Mouse (Mus musculus): ENCODE data around the gene Itprid2. TPM values are rescaled to one million over a fixed set of nuclear protein-coding genes. Genes with fewer than 3 reads are reported as not detected.

Gene Itprid2
- polyA plus RNA-seq, 1 experiment = 0.02 TPM

GRCm38 (mm10) chr2:79638924-79639323, 3.8 kb downstream of the Itprid2 start:
- Histone ChIP-seq H3K27me3 (ENCODE audit: control insufficient read depth) (peaks cover 3% of the 10 kb centered on the region), H3K4me3 (replicated peaks) (no peak overlapping the region), H3K36me3 (ENCODE audit: control insufficient read depth) (peaks cover 9% of the 10 kb centered on the region), H3K9me3 (ENCODE audit: control insufficient read depth, low read length) (no peaks in the 10 kb centered on the region), H3K4me1 (ENCODE audit: control insufficient read depth) (peaks cover 21% of the 10 kb centered on the region)
- TF ChIP-seq TAL1 (IDR thresholded peaks at IDR 0.05; ENCODE audit: low read length) = no peak
- no peak for TF ChIP-seq GATA1 (IDR thresholded peaks at IDR 0.05; ENCODE audit: low read length)

- no peak for TF ChIP-seq TAL1 (IDR thresholded peaks at IDR 0.05; ENCODE audit: low read length)
- no peak for TF ChIP-seq GATA1 (IDR thresholded peaks at IDR 0.05; ENCODE audit: low read length)
- Histone ChIP-seq H3K36me3 (ENCODE audit: control insufficient read depth) (peaks cover 18% of the 10 kb centered on the region), H3K27me3 (ENCODE audit: control insufficient read depth) (no peaks in the 10 kb centered on the region), H3K4me3 (replicated peaks) (no peak overlapping the region), H3K4me1 (ENCODE audit: control insufficient read depth) (peaks cover 2% of the 10 kb centered on the region; the same call in 1 of the 2 replicates), H3K9me3 (ENCODE audit: control insufficient read depth, low read length) (no peaks in the 10 kb centered on the region)
Observed at GRCm38 (mm10) chr2:79646237-79646688, 11.1 kb downstream of the Itprid2 start.

- Histone ChIP-seq H3K4me1 (ENCODE audit: control insufficient read depth) (peaks cover 2% of the 10 kb centered on the region; the same call in 1 of the 2 replicates), H3K36me3 (ENCODE audit: control insufficient read depth) (peaks cover 17% of the 10 kb centered on the region), H3K27me3 (ENCODE audit: control insufficient read depth) (no peaks in the 10 kb centered on the region), H3K9me3 (ENCODE audit: control insufficient read depth, low read length) (no peaks in the 10 kb centered on the region), H3K4me3 (replicated peaks) (no peak overlapping the region)
- no peak for TF ChIP-seq GATA1 (IDR thresholded peaks at IDR 0.05; ENCODE audit: low read length)
- no peak for TF ChIP-seq TAL1 (IDR thresholded peaks at IDR 0.05; ENCODE audit: low read length)
Observed at GRCm38 (mm10) chr2:79647094-79647493, 11.9 kb downstream of the Itprid2 start.

- Histone ChIP-seq H3K27me3 (ENCODE audit: control insufficient read depth) (no peaks in the 10 kb centered on the region), H3K4me1 (ENCODE audit: control insufficient read depth) (peaks cover 2% of the 10 kb centered on the region; the same call in 1 of the 2 replicates), H3K36me3 (ENCODE audit: control insufficient read depth) (peaks cover 19% of the 10 kb centered on the region), H3K4me3 (replicated peaks) (no peak overlapping the region), H3K9me3 (ENCODE audit: control insufficient read depth, low read length) (no peaks in the 10 kb centered on the region)
- TF ChIP-seq TAL1 (IDR thresholded peaks at IDR 0.05; ENCODE audit: low read length) (no peak), GATA1 (IDR thresholded peaks at IDR 0.05; ENCODE audit: low read length) (no peak)
Observed at GRCm38 (mm10) chr2:79647728-79648127, 12.6 kb downstream of the Itprid2 start.

GRCm38 (mm10) chr2:79651185-79651584, 16.0 kb downstream of the Itprid2 start:
- TF ChIP-seq GATA1 (IDR thresholded peaks at IDR 0.05; ENCODE audit: low read length) (no peak), TAL1 (IDR thresholded peaks at IDR 0.05; ENCODE audit: low read length) (no peak)
- no peaks in the 10 kb centered on the region for H3K27me3 ChIP-seq (ENCODE audit: control insufficient read depth)
- H3K4me3 ChIP-seq (replicated peaks) = no peak overlapping the region
- peaks cover 2% of the 10 kb centered on the region; the same call in 1 of the 2 replicates for H3K4me1 ChIP-seq (ENCODE audit: control insufficient read depth)
- no peaks in the 10 kb centered on the region for H3K9me3 ChIP-seq (ENCODE audit: control insufficient read depth, low read length)
- H3K36me3 ChIP-seq (ENCODE audit: control insufficient read depth) = peaks cover 10% of the 10 kb centered on the region

GRCm38 (mm10) chr2:79651701-79652100, 16.5 kb downstream of the Itprid2 start:
- Histone ChIP-seq H3K36me3 (ENCODE audit: control insufficient read depth) (peaks cover 10% of the 10 kb centered on the region), H3K27me3 (ENCODE audit: control insufficient read depth) (no peaks in the 10 kb centered on the region), H3K4me1 (ENCODE audit: control insufficient read depth) (peaks cover 2% of the 10 kb centered on the region; the same call in 1 of the 2 replicates), H3K9me3 (ENCODE audit: control insufficient read depth, low read length) (no peaks in the 10 kb centered on the region), H3K4me3 (replicated peaks) (no peak overlapping the region)
- TF ChIP-seq GATA1 (IDR thresholded peaks at IDR 0.05; ENCODE audit: low read length) = no peak
- TF ChIP-seq TAL1 (IDR thresholded peaks at IDR 0.05; ENCODE audit: low read length) = no peak

- Histone ChIP-seq H3K36me3 (ENCODE audit: control insufficient read depth) (peaks cover 14% of the 10 kb centered on the region), H3K4me1 (ENCODE audit: control insufficient read depth) (no peaks in the 10 kb centered on the region), H3K27me3 (ENCODE audit: control insufficient read depth) (no peaks in the 10 kb centered on the region), H3K4me3 (replicated peaks) (no peak overlapping the region), H3K9me3 (ENCODE audit: control insufficient read depth, low read length) (no peaks in the 10 kb centered on the region)
- TF ChIP-seq TAL1 (IDR thresholded peaks at IDR 0.05; ENCODE audit: low read length) (no peak), GATA1 (IDR thresholded peaks at IDR 0.05; ENCODE audit: low read length) (no peak)
Observed at GRCm38 (mm10) chr2:79652502-79652901, 17.4 kb downstream of the Itprid2 start.

GRCm38 (mm10) chr2:79653093-79653808, 18.1 kb downstream of the Itprid2 start:
- H3K4me3 ChIP-seq (replicated peaks) = no peak overlapping the region
- no peaks in the 10 kb centered on the region for H3K27me3 ChIP-seq (ENCODE audit: control insufficient read depth)
- TF ChIP-seq TAL1 (IDR thresholded peaks at IDR 0.05; ENCODE audit: low read length) (no peak), GATA1 (IDR thresholded peaks at IDR 0.05; ENCODE audit: low read length) (no peak)
- no peaks in the 10 kb centered on the region for H3K4me1 ChIP-seq (ENCODE audit: control insufficient read depth)
- no peaks in the 10 kb centered on the region for H3K9me3 ChIP-seq (ENCODE audit: control insufficient read depth, low read length)
- peaks cover 21% of the 10 kb centered on the region for H3K36me3 ChIP-seq (ENCODE audit: control insufficient read depth)

GRCm38 (mm10) chr2:79653809-79654164, 18.6 kb downstream of the Itprid2 start:
- Histone ChIP-seq H3K36me3 (ENCODE audit: control insufficient read depth) (peaks cover 26% of the 10 kb centered on the region), H3K27me3 (ENCODE audit: control insufficient read depth) (no peaks in the 10 kb centered on the region), H3K4me3 (replicated peaks) (no peak overlapping the region), H3K4me1 (ENCODE audit: control insufficient read depth) (no peaks in the 10 kb centered on the region), H3K9me3 (ENCODE audit: control insufficient read depth, low read length) (no peaks in the 10 kb centered on the region)
- no peak for TF ChIP-seq TAL1 (IDR thresholded peaks at IDR 0.05; ENCODE audit: low read length)
- no peak for TF ChIP-seq GATA1 (IDR thresholded peaks at IDR 0.05; ENCODE audit: low read length)
